ENCODE assay signal across 9 mouse cellular contexts in genomic region chr5:67530957-67531356, GRCm38 (mm10).
DNase-seq lines count a peak whose midpoint lies in the region; TF ChIP-seq lines count a peak whose summit lies in the region.
"Had no signal": no experiment of that assay in that cellular context is flagged by ENCODE, and none has a peak within 500 bp of the region (broad histone marks: within the 10 kb centered on the region; RNA-seq: fewer than 3 reads in every experiment).

No protein-coding gene starts in this region.

- no peaks in the 10 kb centered on the region for H3K9me3 ChIP-seq in embryonic facial prominence, embryonic 10.5 days
- H3K9me3 ChIP-seq: neural tube, embryonic 12.5 days had no signal

- H3K4me1 ChIP-seq in embryonic facial prominence, embryonic 10.5 days: peaks cover 14% of the 10 kb centered on the region
- H3K4me1 ChIP-seq: neural tube, embryonic 12.5 days had no signal

- no peak overlapping the region for H3K4me3 ChIP-seq in gastrocnemius, adult 2 months
- H3K4me3 ChIP-seq in embryonic facial prominence, embryonic 10.5 days: no peak overlapping the region
- H3K4me3 ChIP-seq: neural tube, embryonic 12.5 days had no signal

- intact Hi-C loops in gastrocnemius, adult 2 months (cut with DNase I): loop anchor here (10.0 kb wide), 1 partner anchor 484 kb away; no protein-coding TSS in a partner anchor

- H3K27me3 ChIP-seq in embryonic facial prominence, embryonic 10.5 days (replicated peaks; ENCODE audit: low read depth, poor library complexity, severe bottlenecking): no peaks in the 10 kb centered on the region
- H3K27me3 ChIP-seq: neural tube, embryonic 12.5 days had no signal

- no peak for DNase-seq in gastrocnemius, adult 2 months
- DNase-seq in gastrocnemius, adult 18-20 months (ENCODE audit: low spot score): no peak
- DNase-seq in right cerebral cortex, postnatal 14 days: peak; percentile 9
- no peak for DNase-seq in right cerebral cortex, postnatal 25 days
- peak; percentile 50 for DNase-seq in embryonic facial prominence, embryonic 10.5 days (ENCODE audit: low spot score)
- peak; percentile 11 for DNase-seq in lung, postnatal 14 days
- DNase-seq in spleen, postnatal 14 days (ENCODE audit: low spot score in 2 of 2): no peak
- no peak for DNase-seq in ovary, postnatal 14 days (ENCODE audit: low spot score)

- no peak overlapping the region for H3K27ac ChIP-seq in gastrocnemius, adult 2 months
- no peak overlapping the region for H3K27ac ChIP-seq in embryonic facial prominence, embryonic 10.5 days (replicated peaks)
- H3K27ac ChIP-seq: neural tube, embryonic 12.5 days had no signal

- peak; percentile 46 for TF ChIP-seq CTCF in gastrocnemius, adult 2 months (IDR thresholded peaks at IDR 0.05)

- H3K36me3 ChIP-seq in embryonic facial prominence, embryonic 10.5 days (replicated peaks): no peaks in the 10 kb centered on the region
- H3K36me3 ChIP-seq: neural tube, embryonic 12.5 days had no signal

- 41% methylated on average over 8 of the region's 8 CpGs for WGBS in embryonic facial prominence, embryonic 10.5 days

Comparison
In these comparisons a context has a peak if more than half of its experiments do, and no peak if none do; other contexts are left out.
1. DNase-seq: peak in right cerebral cortex, postnatal 14 days (single experiment), embryonic facial prominence, embryonic 10.5 days (single experiment) and lung, postnatal 14 days (single experiment); none in gastrocnemius, adult 2 months (single experiment), gastrocnemius, adult 18-20 months (single experiment), right cerebral cortex, postnatal 25 days (single experiment), spleen, postnatal 14 days (0 of 2) and ovary, postnatal 14 days (single experiment).